Mouse (Mus musculus): ENCODE results near the gene Ttc28. TPM values are rescaled to one million over a fixed set of nuclear protein-coding genes. Genes with fewer than 3 reads are reported as not detected.

Ttc28 gene
- polyA plus RNA-seq, 1 experiment from 2014 or later: 9.0 TPM

GRCm38 (mm10) chr5:110980576-110980975, 101.0 kb downstream of the Ttc28 start:
- Histone ChIP-seq H3K4me3 (replicated peaks; ENCODE audit: low read length) (peak overlapping the region; percentile 79), H3K9ac (ENCODE audit: low read length) (peak overlapping the region; percentile 90), H3K4me1 (ENCODE audit: control insufficient read depth, insufficient read depth, low read length) (peaks cover 11% of the 10 kb centered on the region), H3K27ac (ENCODE audit: low read length) (peak overlapping the region; percentile 96), H3K36me3 (ENCODE audit: control insufficient read depth, insufficient read depth, low read length) (no peaks in the 10 kb centered on the region), H3K9me3 (replicated peaks; ENCODE audit: control insufficient read depth, low read length) (no peaks in the 10 kb centered on the region), H3K4me2 (ENCODE audit: low read depth, low read length) (peak overlapping the region; percentile 87), H3K27me3 (ENCODE audit: control insufficient read depth, insufficient read depth, low read length) (no peaks in the 10 kb centered on the region; the same call in 1 of the 2 replicates)
- 38% methylated on average over 5 of the region's 5 CpGs for WGBS
- ATAC-seq (ENCODE audit: insufficient read depth, low FRiP score): no peak

- H3K4me1 ChIP-seq (ENCODE audit: control insufficient read depth, insufficient read depth, low read length): peaks cover 11% of the 10 kb centered on the region
- ATAC-seq (ENCODE audit: insufficient read depth, low FRiP score): no peak
- 63% methylated on average over 3 of the region's 3 CpGs for WGBS
These were observed 102.8 kb downstream of the Ttc28 start for GRCm38 (mm10) chr5:110982436-110982835.

GRCm38 (mm10) chr5:110984136-110984681, 104.6 kb downstream of the Ttc28 start:
- WGBS: 73% methylated on average over 6 of the region's 6 CpGs

More at GRCm38 (mm10) chr5:110982436-110982835, 102.8 kb downstream of the Ttc28 start:
- no peak overlapping the region for H3K4me2 ChIP-seq (ENCODE audit: low read depth, low read length)
- H3K27me3 ChIP-seq (ENCODE audit: control insufficient read depth, insufficient read depth, low read length): no peaks in the 10 kb centered on the region
- H3K9me3 ChIP-seq (replicated peaks; ENCODE audit: control insufficient read depth, low read length): no peaks in the 10 kb centered on the region
- H3K36me3 ChIP-seq (ENCODE audit: control insufficient read depth, insufficient read depth, low read length): no peaks in the 10 kb centered on the region
- H3K4me3 ChIP-seq (replicated peaks; ENCODE audit: low read length): no peak overlapping the region
- no peak overlapping the region for H3K9ac ChIP-seq (ENCODE audit: low read length)
- no peak overlapping the region for H3K27ac ChIP-seq (ENCODE audit: low read length)

GRCm38 (mm10) chr5:110996835-110997539, 117.4 kb downstream of the Ttc28 start:
- ATAC-seq (ENCODE audit: insufficient read depth, low FRiP score): no peak
- WGBS: 77% methylated on average over 13 of the region's 13 CpGs

More at GRCm38 (mm10) chr5:110984136-110984681, 104.6 kb downstream of the Ttc28 start:
- no peaks in the 10 kb centered on the region for H3K9me3 ChIP-seq (replicated peaks; ENCODE audit: control insufficient read depth, low read length)
- no peak overlapping the region for H3K4me3 ChIP-seq (replicated peaks; ENCODE audit: low read length)
- H3K9ac ChIP-seq (ENCODE audit: low read length): no peak overlapping the region
- H3K36me3 ChIP-seq (ENCODE audit: control insufficient read depth, insufficient read depth, low read length): no peaks in the 10 kb centered on the region
- H3K27ac ChIP-seq (ENCODE audit: low read length): no peak overlapping the region
- no peak overlapping the region for H3K4me2 ChIP-seq (ENCODE audit: low read depth, low read length)
- no peaks in the 10 kb centered on the region for H3K27me3 ChIP-seq (ENCODE audit: control insufficient read depth, insufficient read depth, low read length)
- H3K4me1 ChIP-seq (ENCODE audit: control insufficient read depth, insufficient read depth, low read length): peaks cover 9% of the 10 kb centered on the region
- ATAC-seq (ENCODE audit: insufficient read depth, low FRiP score): no peak; the same call in 1 of the 2 replicates

GRCm38 (mm10) chr5:110997692-110998091, 118.1 kb downstream of the Ttc28 start:
- Histone ChIP-seq H3K27me3 (ENCODE audit: control insufficient read depth, insufficient read depth, low read length) (no peaks in the 10 kb centered on the region), H3K4me2 (ENCODE audit: low read depth, low read length) (no peak overlapping the region), H3K27ac (ENCODE audit: low read length) (no peak overlapping the region), H3K4me1 (ENCODE audit: control insufficient read depth, insufficient read depth, low read length) (no peaks in the 10 kb centered on the region), H3K4me3 (replicated peaks; ENCODE audit: low read length) (no peak overlapping the region), H3K9me3 (replicated peaks; ENCODE audit: control insufficient read depth, low read length) (no peaks in the 10 kb centered on the region), H3K9ac (ENCODE audit: low read length) (no peak overlapping the region), H3K36me3 (ENCODE audit: control insufficient read depth, insufficient read depth, low read length) (no peaks in the 10 kb centered on the region)
- ATAC-seq (ENCODE audit: insufficient read depth, low FRiP score): no peak
- WGBS: 77% methylated on average over 7 of the region's 7 CpGs

More at GRCm38 (mm10) chr5:110996835-110997539, 117.4 kb downstream of the Ttc28 start:
- Histone ChIP-seq H3K4me1 (ENCODE audit: control insufficient read depth, insufficient read depth, low read length) (no peaks in the 10 kb centered on the region), H3K27ac (ENCODE audit: low read length) (no peak overlapping the region), H3K9me3 (replicated peaks; ENCODE audit: control insufficient read depth, low read length) (no peaks in the 10 kb centered on the region), H3K36me3 (ENCODE audit: control insufficient read depth, insufficient read depth, low read length) (no peaks in the 10 kb centered on the region), H3K27me3 (ENCODE audit: control insufficient read depth, insufficient read depth, low read length) (no peaks in the 10 kb centered on the region), H3K4me2 (ENCODE audit: low read depth, low read length) (no peak overlapping the region), H3K9ac (ENCODE audit: low read length) (no peak overlapping the region), H3K4me3 (replicated peaks; ENCODE audit: low read length) (no peak overlapping the region)

- H3K9me3 ChIP-seq (replicated peaks; ENCODE audit: control insufficient read depth, low read length): no peaks in the 10 kb centered on the region
- 69% methylated on average over 4 of the region's 4 CpGs for WGBS
- no peaks in the 10 kb centered on the region for H3K4me1 ChIP-seq (ENCODE audit: control insufficient read depth, insufficient read depth, low read length)
- H3K27me3 ChIP-seq (ENCODE audit: control insufficient read depth, insufficient read depth, low read length): no peaks in the 10 kb centered on the region
- H3K27ac ChIP-seq (ENCODE audit: low read length): no peak overlapping the region
- no peaks in the 10 kb centered on the region for H3K36me3 ChIP-seq (ENCODE audit: control insufficient read depth, insufficient read depth, low read length)
- H3K4me3 ChIP-seq (replicated peaks; ENCODE audit: low read length): no peak overlapping the region
- no peak overlapping the region for H3K9ac ChIP-seq (ENCODE audit: low read length)
- ATAC-seq (ENCODE audit: insufficient read depth, low FRiP score): no peak
- no peak overlapping the region for H3K4me2 ChIP-seq (ENCODE audit: low read depth, low read length)
These were observed 118.7 kb downstream of the Ttc28 start for GRCm38 (mm10) chr5:110998298-110998697.

GRCm38 (mm10) chr5:111000953-111001352, 121.3 kb downstream of the Ttc28 start:
- ATAC-seq (ENCODE audit: insufficient read depth, low FRiP score): no peak
- no peaks in the 10 kb centered on the region for H3K9me3 ChIP-seq (replicated peaks; ENCODE audit: control insufficient read depth, low read length)
- H3K36me3 ChIP-seq (ENCODE audit: control insufficient read depth, insufficient read depth, low read length): no peaks in the 10 kb centered on the region
- H3K9ac ChIP-seq (ENCODE audit: low read length): no peak overlapping the region
- 80% methylated on average over 5 of the region's 5 CpGs for WGBS
- no peaks in the 10 kb centered on the region for H3K27me3 ChIP-seq (ENCODE audit: control insufficient read depth, insufficient read depth, low read length)
- H3K4me1 ChIP-seq (ENCODE audit: control insufficient read depth, insufficient read depth, low read length): no peaks in the 10 kb centered on the region
- H3K27ac ChIP-seq (ENCODE audit: low read length): no peak overlapping the region
- H3K4me2 ChIP-seq (ENCODE audit: low read depth, low read length): no peak overlapping the region
- H3K4me3 ChIP-seq (replicated peaks; ENCODE audit: low read length): no peak overlapping the region

DNA sequence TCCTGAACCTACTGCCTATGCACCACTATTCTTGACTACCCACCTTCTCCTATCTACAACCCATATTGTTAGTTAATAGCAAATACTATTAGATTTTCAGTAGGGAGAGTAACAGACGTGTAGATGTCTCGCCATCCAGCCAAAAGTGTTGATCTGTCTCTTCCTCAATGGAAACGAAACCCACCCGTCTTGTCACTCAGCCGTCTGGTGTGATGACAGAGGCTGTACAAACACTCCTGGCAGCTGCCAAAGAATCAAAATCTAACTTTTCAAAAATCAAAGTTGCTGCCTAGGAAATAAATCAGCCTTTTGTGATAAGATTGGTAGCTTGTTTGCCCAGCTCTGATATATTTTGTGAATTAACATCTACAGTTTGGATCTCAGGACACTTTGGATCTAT, 123.6 kb downstream of the Ttc28 start:
- 69% methylated on average over 5 of the region's 5 CpGs for WGBS
- no peak overlapping the region for H3K4me3 ChIP-seq (replicated peaks; ENCODE audit: low read length)
- no peaks in the 10 kb centered on the region for H3K9me3 ChIP-seq (replicated peaks; ENCODE audit: control insufficient read depth, low read length)
- H3K36me3 ChIP-seq (ENCODE audit: control insufficient read depth, insufficient read depth, low read length): no peaks in the 10 kb centered on the region
- H3K9ac ChIP-seq (ENCODE audit: low read length): no peak overlapping the region
- ATAC-seq (ENCODE audit: insufficient read depth, low FRiP score): no peak
- no peaks in the 10 kb centered on the region for H3K27me3 ChIP-seq (ENCODE audit: control insufficient read depth, insufficient read depth, low read length)
- H3K27ac ChIP-seq (ENCODE audit: low read length): no peak overlapping the region
- H3K4me2 ChIP-seq (ENCODE audit: low read depth, low read length): no peak overlapping the region
- peaks cover 7% of the 10 kb centered on the region; the same call in 1 of the 2 replicates for H3K4me1 ChIP-seq (ENCODE audit: control insufficient read depth, insufficient read depth, low read length)

DNA sequence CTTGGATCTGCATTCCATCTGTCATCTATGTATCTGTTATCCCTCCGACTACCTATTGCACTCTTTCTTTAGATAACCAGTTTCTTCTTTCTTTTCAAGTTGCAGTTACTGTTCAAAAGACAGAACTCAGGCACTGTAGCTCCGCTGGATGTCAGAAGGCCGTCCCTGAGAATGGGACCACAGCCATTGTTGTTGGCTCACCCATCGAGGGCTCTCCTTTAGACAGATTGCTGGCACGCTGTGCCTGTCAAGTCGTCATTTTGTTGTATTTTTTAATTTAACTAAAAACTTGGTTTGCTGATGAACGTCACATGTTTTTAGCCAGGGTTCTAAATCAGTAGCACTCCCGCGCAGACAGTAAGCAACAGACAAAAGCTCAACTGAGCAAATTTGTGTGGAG, 124.1 kb downstream of the Ttc28 start:
- Histone ChIP-seq H3K27me3 (ENCODE audit: control insufficient read depth, insufficient read depth, low read length) (no peaks in the 10 kb centered on the region), H3K9ac (ENCODE audit: low read length) (no peak overlapping the region), H3K4me2 (ENCODE audit: low read depth, low read length) (no peak overlapping the region), H3K9me3 (replicated peaks; ENCODE audit: control insufficient read depth, low read length) (no peaks in the 10 kb centered on the region), H3K27ac (ENCODE audit: low read length) (no peak overlapping the region), H3K4me1 (ENCODE audit: control insufficient read depth, insufficient read depth, low read length) (peaks cover 7% of the 10 kb centered on the region; the same call in 1 of the 2 replicates), H3K4me3 (replicated peaks; ENCODE audit: low read length) (no peak overlapping the region), H3K36me3 (ENCODE audit: control insufficient read depth, insufficient read depth, low read length) (no peaks in the 10 kb centered on the region)
- WGBS: 90% methylated on average over 9 of the region's 9 CpGs
- ATAC-seq (ENCODE audit: insufficient read depth, low FRiP score): no peak
